Mouse (Mus musculus) midbrain, embryonic 14.5 days (tissue): Measurements from ENCODE around the gene Tcap. TPM values are rescaled to one million over a fixed set of nuclear protein-coding genes. Genes with fewer than 3 reads are reported as not detected.

ENCODE experiments used
- ATAC-seq: fragments of 200-750 bp; cut with Nextera tagmentation; 2 replicates; pipeline ENCODE4 v1.8.0; 2017; ENCODE audit warnings: moderate number of reproducible peaks, moderate library complexity; ENCODE audit not compliant: low FRiP score, low TSS enrichment
- DNase-seq: peaks from one replicate; pipeline ENCODE4 v3.0.0-alpha.2; 2015
- H3K27ac ChIP-seq: fragments of 300-500 bp; sonication (generic); replicated peaks from 2 replicates; pipeline ENCODE4 v1.5.1; 2014; ENCODE audit warnings: mild to moderate bottlenecking, low read depth, low read length, moderate library complexity
- H3K27me3 ChIP-seq: fragments of 300-500 bp; sonication (generic); 2 replicates; pipeline ENCODE4 v1.6.1; 2014; ENCODE audit warnings: low read length, control low read depth, mixed read lengths; ENCODE audit not compliant: control insufficient read depth, insufficient read depth
- H3K36me3 ChIP-seq: fragments of 300-500 bp; sonication (generic); 2 replicates; pipeline ENCODE4 v1.6.1; 2014; ENCODE audit warnings: low read length, control low read depth; ENCODE audit not compliant: control insufficient read depth, insufficient read depth
- H3K4me1 ChIP-seq: fragments of 300-500 bp; sonication (generic); 2 replicates; pipeline ENCODE4 v1.6.1; 2014; ENCODE audit warnings: mild to moderate bottlenecking, antibody characterized with exemption, low read length, control low read depth; ENCODE audit not compliant: control insufficient read depth, insufficient read depth
- H3K4me2 ChIP-seq: fragments of 300-500 bp; sonication (generic); 2 replicates; pipeline ENCODE4 v1.6.1; 2014; ENCODE audit warnings: mild to moderate bottlenecking, low read length, moderate library complexity
- H3K4me3 ChIP-seq: fragments of 300-500 bp; sonication (generic); replicated peaks from 2 replicates; pipeline ENCODE4 v1.5.1; 2014; ENCODE audit warnings: low read depth, low read length
- H3K9ac ChIP-seq: fragments of 300-500 bp; sonication (generic); replicated peaks from 2 replicates; pipeline ENCODE4 v1.6.1; 2014; ENCODE audit warnings: mild to moderate bottlenecking, low read length, moderate library complexity
- H3K9me3 ChIP-seq: fragments of 300-500 bp; sonication (generic); 2 replicates; pipeline ENCODE4 v1.6.1; 2016; ENCODE audit warnings: low read length, control low read depth, mixed read lengths; ENCODE audit not compliant: control insufficient read depth
- WGBS: fragments of 180-500 bp; shearing (Covaris S2); extraction: QIAGEN DNeasy Blood & Tissue Kit; methylation state at CpG from one replicate; pipeline ENCODE4 v1.1.7; 2014; 5-methylcytosine and 5-hydroxymethylcytosine counted together
- polyA plus RNA-seq: library from polyadenylated mRNA; unstranded; fragments of >200 nt; fragmentation: Nextera tagmentation; extraction: Ambion mirVana; gene quantifications from 2 replicates; pipeline ENCODE4 v1.2.1, GENCODE M21; 2014

The Tcap gene
- polyA plus RNA-seq, 1 experiment from 2014 or later: not detected

- ATAC-seq (no peak), DNase-seq (no peak)
- Histone ChIP-seq H3K4me3 (no peak overlapping the region), H3K9ac (no peak overlapping the region), H3K9me3 (no peaks in the 10 kb centered on the region), H3K4me2 (no peak overlapping the region), H3K27me3 (peaks cover 39% of the 10 kb centered on the region), H3K36me3 (no peaks in the 10 kb centered on the region), H3K27ac (no peak overlapping the region), H3K4me1 (0 out of 2 replicates have a peak, but pooled peaks cover 3% of the 10 kb centered on the region)
- 38% methylated on average over 8 of the region's 8 CpGs for WGBS
These were observed 29.9 kb upstream of the Tcap start for GRCm38 (mm10) chr11:98353651-98354211.

GRCm38 (mm10) chr11:98354445-98354844, 29.2 kb upstream of the Tcap start:
- WGBS: 63% methylated on average over 14 of the region's 14 CpGs
- H3K4me3 ChIP-seq: no peak overlapping the region
- H3K9ac ChIP-seq: no peak overlapping the region
- peaks cover 32% of the 10 kb centered on the region for H3K27me3 ChIP-seq
- H3K36me3 ChIP-seq: no peaks in the 10 kb centered on the region
- no peak overlapping the region for H3K4me2 ChIP-seq
- no peak for DNase-seq
- H3K27ac ChIP-seq: no peak overlapping the region
- peaks cover 9% of the 10 kb centered on the region for H3K4me1 ChIP-seq
- no peak for ATAC-seq
- H3K9me3 ChIP-seq: no peaks in the 10 kb centered on the region

GRCm38 (mm10) chr11:98355732-98356299, 27.8 kb upstream of the Tcap start:
- ATAC-seq: no peak
- Histone ChIP-seq H3K36me3 (no peaks in the 10 kb centered on the region), H3K27ac (no peak overlapping the region), H3K27me3 (peaks cover 18% of the 10 kb centered on the region), H3K9ac (no peak overlapping the region), H3K9me3 (no peaks in the 10 kb centered on the region), H3K4me3 (no peak overlapping the region), H3K4me2 (no peak overlapping the region), H3K4me1 (peaks cover 20% of the 10 kb centered on the region)
- DNase-seq: peak; percentile 90
- 8% methylated on average over 6 of the region's 6 CpGs for WGBS

GRCm38 (mm10) chr11:98356625-98357394, 26.8 kb upstream of the Tcap start:
- Histone ChIP-seq H3K4me3 (no peak overlapping the region), H3K4me2 (no peak overlapping the region), H3K9ac (no peak overlapping the region), H3K36me3 (no peaks in the 10 kb centered on the region), H3K9me3 (no peaks in the 10 kb centered on the region), H3K4me1 (peaks cover 25% of the 10 kb centered on the region), H3K27ac (no peak overlapping the region), H3K27me3 (0 out of 2 replicates have a peak, but pooled peaks cover 9% of the 10 kb centered on the region)
- ATAC-seq: no peak
- WGBS: 79% methylated on average over 7 of the region's 7 CpGs
- no peak for DNase-seq

- no peak for DNase-seq
- WGBS: 9% methylated on average over 13 of the region's 13 CpGs
- ATAC-seq: no peak
These were observed 26.0 kb upstream of the Tcap start for GRCm38 (mm10) chr11:98357396-98358160.

GRCm38 (mm10) chr11:98358161-98359083, 25.2 kb upstream of the Tcap start, which contains the start of gene Stard3:
TSS of gene Stard3 (plus strand) at chr11:98358368.
- no peaks in the 10 kb centered on the region for H3K27me3 ChIP-seq
- peaks cover 25% of the 10 kb centered on the region for H3K4me1 ChIP-seq
- peak within 1 kb of the TSS; percentile 87 for H3K27ac ChIP-seq
- no peaks in the 10 kb centered on the region for H3K36me3 ChIP-seq
- under 1% methylated on average over 60 of the region's 60 CpGs for WGBS
- H3K4me2 ChIP-seq: peak within 1 kb of the TSS; percentile 73
- ATAC-seq (peak; percentile 87), DNase-seq (peak; percentile 96)
- H3K9me3 ChIP-seq: no peaks in the 10 kb centered on the region
- peak within 1 kb of the TSS; percentile 64 for H3K4me3 ChIP-seq
- H3K9ac ChIP-seq: peak within 1 kb of the TSS; percentile 68

More at GRCm38 (mm10) chr11:98357396-98358160, 26.0 kb upstream of the Tcap start:
- Histone ChIP-seq H3K9me3 (no peaks in the 10 kb centered on the region), H3K9ac (peak overlapping the region; percentile 48; the same call in 1 of the 2 replicates), H3K4me1 (peaks cover 25% of the 10 kb centered on the region), H3K36me3 (no peaks in the 10 kb centered on the region), H3K4me3 (peak overlapping the region; percentile 64), H3K27me3 (0 out of 2 replicates have a peak, but pooled peaks cover 2% of the 10 kb centered on the region), H3K27ac (peak overlapping the region; percentile 87), H3K4me2 (peak overlapping the region; percentile 73)

DNA sequence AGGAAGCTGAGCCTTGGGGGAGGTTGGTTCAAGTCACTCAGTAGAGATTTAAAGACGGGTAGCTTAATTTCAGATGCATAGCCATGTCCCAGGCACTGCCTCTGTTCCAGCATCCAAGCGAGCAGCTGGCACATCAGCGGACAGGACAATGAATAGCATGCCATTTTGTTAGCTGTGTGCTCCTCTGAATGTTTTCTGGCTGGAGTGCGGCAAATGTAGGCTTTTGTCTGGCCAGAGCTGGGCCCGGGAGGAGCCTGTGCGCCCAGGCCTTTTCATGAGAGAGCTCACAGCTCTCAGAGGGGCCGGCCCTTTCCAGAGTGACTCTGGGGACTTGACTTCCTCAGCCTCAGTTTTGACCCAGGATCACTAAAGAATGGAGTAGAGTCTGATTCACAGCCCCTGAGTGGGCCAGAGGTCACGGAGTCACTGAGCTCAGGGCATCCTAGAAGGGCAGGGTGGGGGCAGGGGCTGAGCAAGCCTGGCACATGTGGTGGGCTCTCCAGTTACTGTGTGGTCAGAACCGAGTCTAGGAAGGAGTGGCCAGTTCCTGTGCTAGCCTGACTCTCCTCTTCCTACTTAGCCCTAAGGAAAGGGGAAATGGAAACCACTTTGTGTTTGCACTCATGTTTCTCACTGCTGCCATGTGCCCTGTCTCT, 22.6 kb upstream of the Tcap start:
- H3K9ac ChIP-seq: peak overlapping the region; percentile 42; the same call in 1 of the 2 replicates
- H3K27me3 ChIP-seq: no peaks in the 10 kb centered on the region
- peak overlapping the region; percentile 7; the same call in 1 of the 2 replicates for H3K4me2 ChIP-seq
- DNase-seq: peak; percentile 33
- H3K9me3 ChIP-seq: no peaks in the 10 kb centered on the region
- no peak for ATAC-seq
- no peaks in the 10 kb centered on the region for H3K36me3 ChIP-seq
- 27% methylated on average over 9 of the region's 9 CpGs for WGBS
- peak overlapping the region; percentile 70 for H3K27ac ChIP-seq
- H3K4me3 ChIP-seq: no peak overlapping the region
- peaks cover 25% of the 10 kb centered on the region for H3K4me1 ChIP-seq
